Mouse (Mus musculus) kidney, adult 18-20 months (tissue): ENCODE results near the gene Ndufb6.
A peak's percentile ranks its signal among the peaks of the same experiment; 100 is the strongest.

ENCODE experiments used
- DNase-seq: peaks from one replicate; pipeline ENCODE4 v3.0.0; 2021

The Ndufb6 gene

DNA sequence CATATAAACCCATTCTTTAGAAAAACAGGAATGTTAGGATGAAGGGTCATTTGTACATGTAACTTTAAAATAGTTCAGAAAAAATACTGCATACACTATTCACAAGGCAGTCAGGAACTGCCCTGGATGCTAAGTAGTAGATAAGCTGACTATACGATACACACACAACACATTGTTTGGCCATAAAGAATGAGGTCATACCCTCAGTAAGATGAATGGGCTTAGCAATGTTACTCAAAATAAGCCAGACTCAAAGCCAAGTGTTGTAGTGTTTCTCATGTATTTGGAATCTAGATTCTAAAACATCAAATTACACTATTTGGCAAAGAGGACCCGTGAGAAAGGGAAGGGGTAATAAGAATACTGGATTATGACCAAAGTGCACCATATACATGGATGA, 25.5 kb downstream of the Ndufb6 start:
- DNase-seq: no peak

- no peak for DNase-seq
Observed at GRCm38 (mm10) chr4:40250984-40251383, 28.2 kb downstream of the Ndufb6 start.

- no peak for DNase-seq
Observed at GRCm38 (mm10) chr4:40244035-40244434, 35.2 kb downstream of the Ndufb6 start.

DNA sequence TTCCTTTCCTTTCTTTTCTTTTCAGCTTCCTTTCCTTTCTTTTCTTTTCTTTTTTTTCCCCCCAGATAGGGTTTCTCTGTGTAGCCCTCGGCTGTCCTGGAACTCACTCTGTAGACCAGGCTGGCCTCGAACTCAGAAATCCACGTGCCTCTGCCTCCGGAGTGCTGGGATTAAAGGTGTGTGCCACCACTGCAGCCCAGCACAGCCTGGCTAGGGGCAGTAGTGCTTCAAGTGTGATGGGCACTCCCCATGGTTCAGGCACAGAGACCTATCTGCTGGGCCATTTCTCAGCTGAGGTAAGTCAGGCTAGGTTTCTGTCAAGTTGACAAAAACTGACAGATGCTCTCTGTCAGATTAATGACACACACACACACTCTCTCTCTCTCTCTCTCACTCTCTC, 36.2 kb downstream of the Ndufb6 start:
- DNase-seq: no peak

DNA sequence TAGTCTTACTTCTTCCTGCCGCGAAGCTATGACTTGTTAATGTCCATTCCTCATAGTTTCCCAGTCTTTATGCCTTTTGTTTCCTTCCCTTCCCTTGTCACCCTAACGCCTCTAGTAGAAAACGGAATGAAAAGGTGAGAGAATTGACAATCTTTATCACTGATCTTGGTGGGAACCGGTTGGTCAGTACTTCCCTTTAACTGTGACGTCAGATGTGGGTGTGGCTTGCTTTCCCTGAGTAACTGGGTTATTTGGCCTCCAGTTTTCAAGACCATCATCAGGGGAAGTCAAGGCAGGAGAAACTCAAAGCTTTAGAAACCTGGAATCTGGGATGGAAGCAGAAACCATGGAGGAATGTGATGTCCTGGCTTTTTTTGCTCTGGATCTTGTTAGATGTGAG, 37.3 kb downstream of the Ndufb6 start:
- no peak for DNase-seq

GRCm38 (mm10) chr4:40240272-40240744, 38.9 kb downstream of the Ndufb6 start:
- no peak for DNase-seq

DNA sequence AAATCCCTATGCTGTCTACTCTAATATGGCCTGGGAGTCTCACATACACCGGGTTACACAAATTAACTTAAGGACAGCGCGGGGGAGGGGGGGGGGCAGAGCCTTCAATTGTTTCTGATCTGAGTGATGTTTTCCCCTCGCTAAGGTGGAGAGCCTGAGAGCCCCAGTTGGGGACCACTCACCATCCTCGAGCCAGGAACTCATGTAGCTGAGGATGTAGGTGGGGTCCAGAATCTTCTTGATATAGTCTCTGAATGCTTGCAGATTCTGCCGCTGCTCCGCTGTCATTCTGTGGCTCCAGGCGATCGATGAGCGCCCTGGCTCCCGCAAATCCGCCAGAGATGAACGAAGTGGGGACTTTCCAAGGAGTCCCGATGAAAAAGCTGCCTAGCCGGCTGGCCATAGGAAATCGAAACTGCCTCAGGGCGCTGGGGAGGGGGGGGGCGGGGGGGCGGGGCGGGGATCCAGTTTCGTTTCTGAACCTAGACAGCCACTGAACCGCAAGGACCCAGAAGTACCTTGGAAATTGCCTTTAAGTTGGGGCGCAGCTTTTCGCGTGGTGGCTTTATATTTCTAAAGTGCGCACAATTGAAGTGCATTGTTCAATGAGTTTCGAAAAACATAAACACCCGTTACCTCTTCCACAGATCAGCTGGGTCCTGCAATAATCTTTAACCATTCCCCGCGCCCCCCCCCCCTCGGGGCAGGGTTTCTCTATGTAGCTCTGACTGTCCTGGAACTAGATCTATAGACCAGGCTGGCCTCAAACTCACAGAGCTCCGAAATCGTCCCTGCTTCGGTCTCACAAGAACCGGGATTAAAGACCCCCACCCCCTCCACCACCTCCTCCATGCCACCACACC, 39.6 kb downstream of the Ndufb6 start, which contains the start of gene Ddx58:
Gene Ddx58 (minus strand): TSS at position 420 of the 863 bp plus-strand sequence.
- peak; percentile 61 for DNase-seq

DNA sequence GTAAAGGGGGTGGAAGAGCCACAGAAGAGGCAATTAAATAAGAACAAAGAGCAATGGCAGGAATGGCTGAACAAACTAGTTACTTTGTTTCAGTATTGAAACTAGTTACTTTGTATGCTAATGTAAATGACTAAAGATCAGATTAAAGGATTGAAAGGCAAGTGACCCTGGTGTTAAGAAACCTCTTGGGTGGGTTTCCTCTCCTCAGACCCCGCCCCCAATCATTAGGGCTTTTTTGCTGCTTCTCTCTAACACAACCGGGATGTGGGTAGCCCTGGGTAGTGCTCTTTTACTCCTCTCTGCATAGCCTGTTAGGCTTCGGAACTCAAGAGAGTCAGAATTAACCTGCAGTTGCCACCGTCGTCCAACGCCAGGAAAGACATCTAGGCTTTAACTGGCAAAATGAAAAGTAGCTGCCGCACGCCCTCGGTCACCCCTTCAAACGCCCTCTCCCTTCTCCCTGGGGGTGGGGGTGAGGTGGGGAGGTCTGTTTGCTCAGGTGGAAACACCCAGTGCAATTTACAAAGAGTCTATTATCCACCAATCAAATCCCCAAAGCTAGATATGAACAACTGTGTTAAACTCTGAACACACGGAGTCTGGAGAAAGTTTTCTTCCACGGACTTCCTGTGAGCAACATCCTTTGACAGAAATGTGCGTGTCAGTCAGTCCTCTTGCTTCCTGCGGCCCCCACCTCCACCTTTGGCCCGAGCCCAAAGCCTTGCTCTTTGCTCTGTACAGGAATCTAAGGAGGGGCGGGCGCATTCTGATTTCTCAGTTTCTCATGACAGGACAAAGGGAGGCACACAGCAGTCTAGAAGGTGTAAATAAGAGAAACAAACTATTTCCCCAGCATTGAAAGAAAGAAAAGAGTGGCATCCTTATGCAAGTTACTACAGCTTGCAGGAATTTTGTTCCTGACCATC, 40.5 kb downstream of the Ndufb6 start:
- DNase-seq: peak; percentile 85

GRCm38 (mm10) chr4:40236829-40237228, 42.4 kb downstream of the Ndufb6 start:
- DNase-seq: no peak

- no peak for DNase-seq
Observed at GRCm38 (mm10) chr4:40234256-40234655, 45.0 kb downstream of the Ndufb6 start.

- no peak for DNase-seq
Observed at GRCm38 (mm10) chr4:40233062-40233664, 46.1 kb downstream of the Ndufb6 start.

DNA sequence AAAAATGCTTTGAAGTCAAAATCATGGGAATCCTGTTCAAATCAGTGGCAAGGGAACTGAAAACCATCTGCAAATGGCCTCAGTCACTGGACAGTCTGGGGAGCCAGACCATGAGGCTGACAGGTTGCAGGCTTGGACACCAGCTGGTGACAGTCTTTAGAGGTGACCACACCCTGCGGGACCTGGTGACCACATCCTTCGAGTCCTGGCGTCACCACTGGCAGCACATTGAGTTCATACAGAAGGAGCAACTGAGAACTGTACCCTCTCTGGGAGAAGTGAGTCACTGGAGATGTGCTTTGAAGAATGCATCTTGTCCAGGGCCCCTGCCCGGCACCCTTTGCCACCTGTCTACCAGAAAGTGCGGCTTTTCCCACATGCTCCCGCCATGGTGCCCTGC, 49.5 kb downstream of the Ndufb6 start:
- DNase-seq: no peak

DNA sequence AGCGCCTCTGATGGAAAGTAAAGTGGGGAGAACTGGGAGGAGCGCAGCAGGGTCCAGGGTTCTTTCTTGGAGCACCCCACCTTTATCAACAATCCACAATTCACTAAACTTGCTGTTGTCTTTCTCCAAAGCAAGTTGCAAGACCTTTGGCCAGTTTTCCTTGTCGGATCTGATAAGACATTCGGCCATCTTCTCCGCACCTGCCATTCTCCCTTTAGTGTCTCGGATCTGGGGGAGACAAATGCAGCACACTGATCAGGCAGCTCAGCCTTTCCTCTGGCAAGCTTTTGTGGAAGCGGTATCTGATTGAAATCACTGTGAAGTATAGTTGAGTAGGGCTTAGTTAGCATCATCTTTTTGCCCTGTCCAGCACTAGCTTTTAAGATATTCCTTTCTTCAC, 51.3 kb downstream of the Ndufb6 start:
- DNase-seq: no peak

DNA sequence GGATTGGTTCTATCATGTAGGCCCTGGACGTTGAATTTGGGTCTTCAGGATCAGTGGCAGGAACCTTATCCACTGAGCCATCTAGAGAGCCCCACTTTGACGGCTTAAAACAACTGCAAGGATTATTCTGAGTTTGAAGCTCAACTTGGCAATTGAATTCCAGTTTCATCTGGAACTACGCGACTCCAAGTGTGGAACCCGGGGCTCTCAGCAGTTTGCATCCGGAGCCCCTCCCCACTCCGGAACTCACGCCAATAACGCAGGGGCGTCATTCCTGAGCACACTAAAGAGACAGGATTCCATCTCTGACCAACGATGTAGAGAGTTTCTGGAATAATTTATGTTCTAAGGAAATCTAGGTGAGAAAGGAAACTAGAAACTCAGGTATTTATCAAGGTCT, 52.1 kb downstream of the Ndufb6 start:
- no peak for DNase-seq

GRCm38 (mm10) chr4:40226095-40226494, 53.1 kb downstream of the Ndufb6 start:
- DNase-seq: no peak

- no peak for DNase-seq
Observed at GRCm38 (mm10) chr4:40221876-40222585, 57.2 kb downstream of the Ndufb6 start.

DNA sequence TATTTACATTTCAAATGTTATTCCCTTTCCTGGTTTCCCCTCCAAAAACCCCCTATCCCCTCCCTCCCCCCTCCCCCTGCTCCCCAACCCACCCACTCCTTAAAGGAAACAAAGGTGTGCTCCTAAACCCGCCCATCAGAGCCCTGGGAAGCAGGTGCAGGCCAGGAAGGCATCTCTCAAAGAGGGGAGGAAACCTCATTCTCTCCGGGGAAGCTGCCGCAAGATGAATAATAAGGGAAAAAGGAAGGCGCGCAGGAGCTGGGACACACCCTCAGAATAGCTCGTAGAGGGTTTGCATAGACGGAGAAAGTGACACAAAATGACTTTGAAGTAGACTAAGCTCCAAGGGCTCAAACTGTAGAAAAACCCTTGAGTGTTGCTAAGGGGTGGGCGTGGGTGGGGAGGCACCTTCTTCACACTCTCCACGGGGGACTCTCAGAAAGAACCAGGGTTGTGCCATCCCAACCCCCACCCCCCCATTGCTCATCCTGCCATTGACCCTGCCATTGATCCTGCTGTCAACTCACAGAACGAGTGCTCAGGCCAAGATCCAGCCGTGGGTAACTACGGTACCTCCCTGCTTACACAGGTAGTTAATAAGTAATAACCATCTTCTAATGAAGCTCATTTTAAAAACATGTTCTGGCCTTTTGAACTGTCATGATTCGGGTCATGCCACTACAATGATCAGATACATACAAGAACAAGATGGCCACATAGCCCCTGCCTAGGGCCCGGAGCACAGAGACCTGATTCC, 58.0 kb downstream of the Ndufb6 start:
- no peak for DNase-seq
